Mouse (Mus musculus): ENCODE data around the gene Ano5. TPM values are rescaled to one million over a fixed set of nuclear protein-coding genes. Genes with fewer than 3 reads are reported as not detected.

The Ano5 gene
- polyA plus RNA-seq (2017; shearing (Covaris generic)): under 1 TPM in 1 of 2 experiments, not detected in 1; 0.07 TPM

DNA sequence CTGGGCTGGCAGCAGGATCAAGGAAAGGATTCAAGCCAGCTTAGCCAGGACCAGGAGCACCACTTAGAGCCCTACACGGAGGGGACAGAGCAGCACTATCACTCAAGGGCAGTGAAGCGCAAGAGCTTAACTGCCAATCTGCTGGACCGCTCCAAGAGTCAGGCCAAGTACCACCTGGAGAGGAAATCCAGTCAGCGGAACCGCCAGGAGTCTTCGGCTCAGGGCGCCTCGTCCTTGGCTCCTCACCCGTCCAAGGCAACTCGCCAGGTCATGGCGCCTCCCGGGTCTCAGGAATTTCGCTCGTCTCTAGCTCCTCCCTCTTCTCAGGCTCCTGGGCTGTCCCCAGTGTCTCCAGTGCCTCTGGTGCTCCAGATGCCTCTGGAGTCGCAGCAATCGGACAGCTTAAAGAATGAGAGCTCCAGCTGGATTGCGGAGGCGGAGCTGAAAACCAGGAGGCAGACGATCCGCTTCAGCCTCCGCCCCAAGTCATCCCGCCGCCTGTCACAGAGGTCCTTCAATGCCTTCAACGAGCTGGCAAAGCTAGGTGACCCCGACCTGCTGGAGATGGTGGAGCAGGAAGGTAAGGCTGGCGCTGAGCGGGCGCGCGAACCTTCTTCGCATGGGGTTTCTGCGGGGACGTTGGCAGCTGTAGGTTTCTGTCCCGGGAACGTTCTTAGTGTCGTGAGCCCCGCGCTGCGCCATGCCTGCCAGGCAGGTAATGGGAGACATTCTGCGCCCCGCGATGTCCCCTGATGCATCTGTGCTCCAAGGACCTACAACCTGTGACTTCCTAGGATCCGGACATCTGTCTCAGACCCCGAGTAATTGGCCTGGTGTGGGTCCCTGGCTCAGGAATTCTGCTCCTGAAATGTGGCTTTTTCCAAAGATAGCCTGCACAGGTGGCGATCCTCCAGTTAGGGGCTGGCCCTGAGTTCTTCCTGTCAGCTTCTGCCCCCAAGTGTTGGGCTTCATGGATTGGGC lies at the start of gene Ano5:
TSS of gene Ano5 (plus strand) at position 359 of the 981 bp plus-strand sequence.
- ATAC-seq: no peak

DNA sequence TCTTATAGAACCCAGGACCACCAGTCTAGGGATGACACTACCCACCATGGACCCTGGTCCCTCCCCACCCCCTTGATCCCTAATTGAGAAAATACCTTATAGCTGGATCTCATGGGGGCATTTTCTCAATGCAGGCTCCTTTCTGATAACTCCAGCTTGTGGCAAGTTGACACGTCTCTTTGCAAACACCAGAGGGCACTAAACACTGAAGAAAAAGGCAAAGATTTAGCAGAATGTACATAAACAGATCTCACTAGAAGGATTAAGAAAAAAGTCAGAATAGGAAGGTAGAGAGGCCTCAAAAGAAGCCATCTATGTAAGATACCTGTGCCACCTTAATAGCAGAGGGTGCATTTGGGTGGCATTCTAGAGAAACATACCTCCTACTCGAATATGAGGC lies 11.4 kb upstream of the Ano5 start:
- ATAC-seq: no peak

- ATAC-seq: no peak
Observed at GRCm38 (mm10) chr7:51503940-51504339, 6.9 kb upstream of the Ano5 start.

DNA sequence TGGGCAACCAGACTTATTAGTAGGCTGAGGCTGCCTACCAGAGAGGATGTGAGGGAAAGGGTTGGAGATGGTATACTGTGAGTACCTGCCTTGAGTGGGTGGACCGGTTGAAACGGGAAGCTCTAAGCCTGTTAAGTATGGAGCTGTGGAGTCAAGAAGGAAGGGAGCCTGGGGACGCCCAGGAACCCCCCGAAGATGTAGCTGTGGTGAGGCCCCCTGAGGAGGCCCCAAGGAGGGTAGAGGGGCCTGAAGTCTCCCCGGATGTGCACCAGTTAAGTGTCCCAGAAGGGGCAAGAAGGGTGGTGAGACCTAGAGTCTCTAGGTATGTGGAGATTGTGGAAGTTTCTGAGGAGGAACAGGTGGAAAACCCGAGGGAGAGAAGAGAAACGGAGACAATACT lies 682 bp upstream of the Ano5 start:
- no peak for ATAC-seq

DNA sequence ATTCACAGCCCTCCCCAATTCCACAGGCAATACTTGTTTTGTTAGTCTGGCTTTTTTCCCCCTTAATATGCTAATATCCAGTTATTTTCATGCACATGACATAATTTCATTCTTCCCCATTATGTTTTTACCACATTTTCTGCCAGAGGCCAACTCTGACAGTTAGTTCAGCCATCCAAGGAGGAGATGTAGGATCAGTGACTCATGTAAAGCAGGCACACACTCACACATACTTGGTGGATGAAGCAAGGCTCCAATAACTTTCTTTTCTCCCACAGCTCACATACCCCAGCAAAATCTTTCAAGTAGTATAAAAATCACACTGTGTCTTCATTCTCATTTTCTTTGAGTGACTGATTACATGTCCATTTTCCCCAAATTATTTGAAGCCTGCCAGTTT lies 28.5 kb downstream of the Ano5 start:
- ATAC-seq: no peak

- ATAC-seq: no peak
Observed at GRCm38 (mm10) chr7:51540736-51541135, 29.9 kb downstream of the Ano5 start.

DNA sequence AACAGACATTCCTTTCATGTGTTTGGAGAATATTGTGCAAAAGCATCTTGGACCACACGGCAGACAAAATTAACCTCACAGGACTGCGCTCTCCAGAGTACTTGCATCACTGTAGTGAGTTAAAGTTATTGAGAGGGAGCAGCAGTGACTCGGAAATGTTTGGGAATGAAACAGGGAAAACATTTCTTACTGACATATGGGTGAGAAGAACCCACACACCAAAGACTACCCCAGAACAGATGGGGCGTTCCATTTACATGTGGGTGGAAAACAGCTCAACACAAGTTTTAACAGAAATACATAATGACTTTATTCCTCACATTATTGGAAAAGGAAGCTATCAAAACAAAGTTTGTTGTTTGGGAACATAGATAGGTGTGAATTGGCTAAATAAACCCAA lies 89.2 kb downstream of the Ano5 start:
- no peak for ATAC-seq

GRCm38 (mm10) chr7:51603741-51604140 lies 92.9 kb downstream of the Ano5 start:
- no peak for ATAC-seq

GRCm38 (mm10) chr7:51614404-51614803 lies 103.6 kb downstream of the Ano5 start:
- ATAC-seq: no peak

GRCm38 (mm10) chr7:51617941-51618340 lies 107.1 kb downstream of the Ano5 start:
- ATAC-seq: no peak

DNA sequence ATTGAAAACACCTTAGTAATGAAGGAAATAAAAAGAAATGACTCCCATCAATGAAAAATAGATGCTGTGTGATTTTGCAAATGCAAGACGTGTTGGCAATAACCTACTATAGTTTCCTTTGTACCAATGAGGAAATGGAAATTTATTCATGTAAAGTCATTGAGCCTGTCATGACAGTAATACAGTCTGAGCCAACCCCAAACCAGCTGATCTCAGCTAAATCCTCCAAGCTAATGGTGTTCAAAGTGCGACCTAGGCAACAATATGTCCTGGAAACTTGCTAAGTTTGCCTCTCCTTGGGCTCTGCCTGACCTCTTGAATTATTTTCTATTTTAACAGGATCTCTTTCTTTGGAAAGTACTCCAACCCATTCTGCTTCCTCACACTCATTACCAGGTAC lies 107.6 kb downstream of the Ano5 start:
- no peak for ATAC-seq

- ATAC-seq: no peak
Observed at GRCm38 (mm10) chr7:51619977-51620376, 109.1 kb downstream of the Ano5 start.

DNA sequence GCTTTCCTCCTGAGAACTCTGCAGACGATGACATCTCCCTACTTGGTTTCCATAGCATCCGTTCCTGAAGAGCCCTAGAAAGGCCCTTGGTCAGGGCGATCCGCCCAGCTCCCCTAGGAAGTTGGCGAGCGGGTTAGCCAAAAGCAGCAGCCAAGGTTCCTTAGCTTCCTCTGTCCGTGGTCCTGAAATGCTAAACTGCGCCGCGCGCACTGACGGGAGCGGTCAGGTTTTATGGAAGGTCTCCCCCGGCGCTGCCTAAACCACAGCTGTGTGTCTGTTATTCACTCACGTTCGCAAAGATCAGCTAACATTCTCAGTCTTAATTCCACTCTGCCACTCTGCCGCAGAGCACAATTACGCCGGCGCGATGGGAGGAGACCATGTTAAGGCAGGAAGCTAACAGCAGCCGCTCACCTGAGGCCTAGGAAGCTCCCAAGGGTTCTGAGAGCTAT lies 110.9 kb downstream of the Ano5 start, which contains the start of gene Slc17a6:
TSS of gene Slc17a6 (plus strand) at position 313 of the 452 bp plus-strand sequence.
- no peak for ATAC-seq

- ATAC-seq: no peak
Observed at GRCm38 (mm10) chr7:51622196-51622595, 111.4 kb downstream of the Ano5 start.

GRCm38 (mm10) chr7:51622666-51623065 lies 111.8 kb downstream of the Ano5 start:
- ATAC-seq: no peak

GRCm38 (mm10) chr7:51624336-51624897 lies 113.6 kb downstream of the Ano5 start:
- no peak for ATAC-seq

DNA sequence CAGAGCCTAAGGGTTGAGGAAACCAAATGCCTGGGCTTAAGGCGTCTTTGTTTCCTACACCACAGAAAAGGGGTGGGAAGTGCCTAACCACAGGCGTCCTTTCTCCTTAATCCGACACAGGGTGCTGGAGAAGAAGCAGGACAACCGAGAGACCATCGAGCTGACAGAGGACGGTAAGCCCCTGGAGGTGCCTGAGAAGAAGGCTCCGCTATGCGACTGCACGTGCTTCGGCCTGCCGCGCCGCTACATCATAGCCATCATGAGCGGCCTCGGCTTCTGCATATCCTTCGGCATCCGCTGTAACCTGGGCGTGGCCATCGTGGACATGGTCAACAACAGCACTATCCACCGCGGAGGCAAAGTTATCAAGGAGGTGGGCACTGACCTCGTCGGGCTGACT lies 114.3 kb downstream of the Ano5 start:
- ATAC-seq: no peak

- no peak for ATAC-seq
Observed at GRCm38 (mm10) chr7:51625591-51626255, 114.9 kb downstream of the Ano5 start.

GRCm38 (mm10) chr7:51626451-51627000 lies 115.7 kb downstream of the Ano5 start:
- no peak for ATAC-seq

DNA sequence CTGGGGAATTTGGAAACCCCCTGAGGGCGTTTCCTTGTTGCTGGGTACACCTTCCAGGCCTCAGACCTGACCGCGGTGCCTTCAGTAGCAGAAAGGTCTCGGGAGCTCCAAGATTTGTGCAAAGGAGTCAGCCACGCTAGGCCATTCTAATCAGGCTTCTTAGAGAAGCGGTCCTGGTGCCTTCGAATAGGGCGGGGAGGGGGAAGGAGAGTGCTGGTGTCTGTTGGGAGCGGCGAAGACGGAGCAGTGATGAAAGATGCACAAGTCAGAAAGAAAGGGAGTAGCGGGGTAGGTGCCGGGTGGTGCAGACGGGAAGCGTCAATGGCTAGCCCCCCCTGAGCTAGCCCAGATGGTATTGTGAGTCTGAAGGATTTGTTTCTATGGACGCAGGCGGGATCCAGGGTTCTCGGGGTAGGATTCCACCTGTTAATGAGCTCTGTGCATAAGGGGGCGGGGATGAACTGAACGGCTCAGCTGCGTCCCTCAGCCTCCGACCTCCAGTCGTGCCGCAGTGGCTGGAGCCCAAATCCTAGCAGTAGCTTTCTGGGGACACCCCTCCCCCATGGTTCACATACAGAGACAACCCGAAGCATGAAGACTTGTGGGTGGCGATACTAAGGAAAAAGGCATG lies 116.3 kb downstream of the Ano5 start:
- ATAC-seq: no peak

DNA sequence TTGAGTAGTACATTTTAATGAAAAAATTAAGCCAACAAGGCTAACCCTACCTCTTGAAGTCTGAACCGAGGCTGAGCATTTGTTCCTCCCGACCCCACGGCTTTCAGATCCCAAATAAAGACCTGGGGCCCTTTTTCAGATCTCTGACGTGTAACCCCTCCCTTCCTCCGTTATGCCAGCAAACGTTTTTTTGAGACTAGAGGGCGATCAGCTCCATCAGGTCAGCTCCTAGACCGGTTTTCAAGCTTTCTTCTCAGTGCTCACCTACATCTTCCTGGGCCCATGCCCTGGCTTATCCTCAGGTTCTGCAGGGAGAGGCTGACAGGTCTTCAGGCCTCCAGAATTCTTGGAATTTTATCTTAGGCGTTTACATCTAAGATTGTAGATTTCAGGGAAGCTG lies 116.8 kb downstream of the Ano5 start:
- no peak for ATAC-seq

DNA sequence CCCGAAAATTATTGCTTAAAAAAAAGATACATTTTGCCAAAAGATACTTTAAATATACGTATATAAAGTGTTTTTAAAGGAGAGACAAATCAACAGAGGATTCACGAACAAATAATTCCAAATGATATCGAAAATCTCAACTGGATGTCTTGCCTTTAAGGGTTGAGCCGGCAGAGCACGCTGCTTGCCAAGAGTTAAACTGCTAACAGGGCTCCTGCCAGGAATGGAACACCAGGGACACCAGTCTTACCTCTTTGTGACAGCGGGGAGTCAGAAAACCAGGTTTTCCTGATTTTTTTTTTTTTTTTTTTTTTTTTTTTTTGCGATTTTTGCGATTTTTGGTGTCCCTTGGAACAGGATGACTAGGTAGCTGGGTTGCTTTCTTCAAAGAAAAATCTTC lies 117.5 kb downstream of the Ano5 start:
- ATAC-seq: no peak
